Mouse (Mus musculus) neural tube, embryonic 14.5 days (tissue): ENCODE measurements around the gene Nap1l4. TPM values are rescaled to one million over a fixed set of nuclear protein-coding genes. Genes with fewer than 3 reads are reported as not detected.

Experiments used
- ATAC-seq: fragments of 200-750 bp; cut with Nextera tagmentation; 2 replicates; pipeline ENCODE4 v1.8.0; 2017; ENCODE audit warnings: low read depth, mild to moderate bottlenecking, moderate TSS enrichment, moderate library complexity
- H3K27ac ChIP-seq: fragments of 300-500 bp; sonication (generic); 2 replicates; pipeline ENCODE4 v1.5.1; 2014; ENCODE audit warnings: low read depth, mild to moderate bottlenecking, control low read depth, low read length, moderate library complexity, mixed read lengths
- H3K27me3 ChIP-seq: fragments of 300-500 bp; sonication (generic); 2 replicates; pipeline ENCODE4 v1.6.1; 2014; ENCODE audit warnings: low read length; ENCODE audit not compliant: control insufficient read depth, insufficient read depth
- H3K36me3 ChIP-seq: fragments of 300-500 bp; sonication (generic); 2 replicates; pipeline ENCODE4 v1.6.1; 2014; ENCODE audit warnings: low read length, mixed read lengths; ENCODE audit not compliant: control insufficient read depth, insufficient read depth
- H3K4me1 ChIP-seq: fragments of 300-500 bp; sonication (generic); 2 replicates; pipeline ENCODE4 v1.6.1; 2014; ENCODE audit warnings: low read length; ENCODE audit not compliant: control insufficient read depth, insufficient read depth
- H3K4me2 ChIP-seq: fragments of 300-500 bp; sonication (generic); 2 replicates; pipeline ENCODE4 v1.6.1; 2014; ENCODE audit warnings: mild to moderate bottlenecking, low read depth, low read length, control low read depth
- H3K4me3 ChIP-seq: fragments of 300-500 bp; sonication (generic); 2 replicates; pipeline ENCODE4 v1.5.1; 2014; ENCODE audit warnings: low read depth, low read length, control low read depth, mixed read lengths
- H3K9ac ChIP-seq: fragments of 300-500 bp; sonication (generic); replicated peaks from 2 replicates; pipeline ENCODE4 v1.6.1; 2014; ENCODE audit warnings: low read depth, mild to moderate bottlenecking, control low read depth, low read length, mixed read lengths
- H3K9me3 ChIP-seq: fragments of 300-500 bp; sonication (generic); 2 replicates; pipeline ENCODE4 v1.6.1; 2016; ENCODE audit warnings: low read length; ENCODE audit not compliant: control insufficient read depth
- WGBS: fragments of 180-500 bp; shearing (Covaris S2); extraction: QIAGEN DNeasy Blood & Tissue Kit; methylation state at CpG from one replicate; pipeline ENCODE4 v1.1.7; 2014; 5-methylcytosine and 5-hydroxymethylcytosine counted together
- polyA plus RNA-seq: library from polyadenylated mRNA; unstranded; fragments of >200 nt; fragmentation: Nextera tagmentation; extraction: Ambion mirVana; gene quantifications from 2 replicates; pipeline ENCODE4 v1.2.1, GENCODE M21; 2014

Nap1l4 gene
- polyA plus RNA-seq, 1 experiment from 2014 or later = 154 TPM

DNA sequence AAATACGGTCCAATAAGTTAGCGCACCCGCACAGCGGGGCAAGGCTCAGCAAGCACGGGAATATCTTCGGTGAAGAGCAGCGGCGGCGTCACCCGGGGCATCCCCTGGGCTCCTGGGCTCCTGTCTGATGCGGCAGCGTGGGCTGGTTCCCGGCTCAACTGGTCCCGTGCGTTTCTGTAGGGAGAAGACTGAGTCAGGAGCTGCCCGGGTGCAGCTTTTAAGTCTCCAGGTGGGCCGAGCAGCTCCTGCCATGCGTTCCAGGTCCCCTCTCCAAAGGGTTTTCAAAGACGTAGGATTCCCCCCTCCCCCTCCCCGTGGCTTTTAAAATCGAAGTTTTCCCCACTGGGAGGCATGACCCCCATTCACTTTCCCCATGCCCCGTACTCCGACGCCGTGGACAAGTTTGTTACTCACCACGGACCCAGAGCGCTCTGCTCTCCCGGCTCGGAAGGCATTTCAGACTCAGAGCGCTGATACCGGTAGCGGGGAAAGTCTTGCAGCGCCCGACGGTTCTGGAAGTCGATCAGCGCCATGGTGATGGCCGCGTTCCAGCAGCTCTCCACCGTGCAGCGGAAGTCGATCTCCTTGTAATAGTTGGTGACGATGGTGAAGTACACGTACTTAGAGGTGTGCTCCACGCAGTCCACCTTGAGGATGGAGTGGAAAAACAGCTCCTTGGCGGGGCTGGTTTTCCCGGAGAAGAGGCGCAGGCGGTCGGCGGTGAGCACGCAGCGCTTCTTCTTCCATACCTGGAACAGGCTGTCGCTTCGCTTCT, 47.1 kb downstream of the Nap1l4 start:
- WGBS = 4% methylated on average over 55 of the region's 55 CpGs
- Histone ChIP-seq H3K4me2 (peak overlapping the region; percentile 65), H3K4me3 (peak overlapping the region; percentile 27), H3K9ac (no peak overlapping the region), H3K4me1 (peaks cover 12% of the 10 kb centered on the region), H3K27me3 (peaks cover 35% of the 10 kb centered on the region), H3K36me3 (no peaks in the 10 kb centered on the region), H3K27ac (no peak overlapping the region), H3K9me3 (no peaks in the 10 kb centered on the region)
- no peak for ATAC-seq

DNA sequence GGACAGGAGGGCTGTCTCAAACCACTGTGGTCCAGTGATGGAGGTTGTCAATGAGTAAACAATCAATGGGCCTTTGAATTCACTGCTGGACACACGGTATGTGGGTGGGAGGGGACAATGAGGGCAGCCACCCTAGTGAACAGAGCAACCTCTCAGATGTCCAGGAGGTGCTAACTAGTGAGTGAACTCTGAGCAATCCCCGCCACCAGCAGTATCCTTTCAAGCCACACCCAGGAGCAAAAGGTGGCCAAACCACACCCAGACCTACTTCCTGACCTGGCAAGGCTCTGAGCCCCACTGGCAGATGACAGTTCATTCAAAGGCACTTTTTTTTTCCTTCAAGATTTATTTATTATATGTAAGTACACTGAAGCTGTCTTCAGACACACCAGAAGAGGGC, 48.0 kb downstream of the Nap1l4 start:
- Histone ChIP-seq H3K9me3 (no peaks in the 10 kb centered on the region), H3K27ac (no peak overlapping the region), H3K27me3 (peaks cover 35% of the 10 kb centered on the region), H3K9ac (no peak overlapping the region), H3K36me3 (no peaks in the 10 kb centered on the region), H3K4me1 (peaks cover 12% of the 10 kb centered on the region), H3K4me3 (no peak overlapping the region), H3K4me2 (no peak overlapping the region)
- ATAC-seq = no peak
- 44% methylated on average over 2 of the region's 2 CpGs for WGBS

DNA sequence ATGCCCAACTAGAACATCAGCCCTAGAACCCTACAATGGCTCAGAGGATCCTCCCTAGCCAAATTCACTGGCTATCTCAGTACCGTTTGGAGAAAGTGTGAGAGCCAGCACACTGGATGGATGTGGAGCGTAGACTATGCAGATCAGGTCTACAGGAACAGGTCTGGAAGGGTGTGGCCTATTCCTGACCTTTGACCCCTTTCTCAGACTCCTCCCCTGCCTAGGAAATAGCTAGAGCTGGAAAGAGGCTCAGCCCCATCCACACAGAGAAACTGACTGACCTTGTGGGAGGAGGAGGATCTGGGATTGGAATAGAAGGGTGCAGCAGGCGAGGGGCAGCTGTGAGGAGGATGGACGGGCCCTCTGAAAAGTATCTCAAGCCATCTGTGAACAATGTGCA, 50.3 kb downstream of the Nap1l4 start:
- Histone ChIP-seq H3K4me2 (no peak overlapping the region), H3K9ac (no peak overlapping the region), H3K27me3 (peaks cover 25% of the 10 kb centered on the region), H3K4me1 (peaks cover 12% of the 10 kb centered on the region), H3K27ac (no peak overlapping the region), H3K36me3 (no peaks in the 10 kb centered on the region), H3K4me3 (no peak overlapping the region), H3K9me3 (no peaks in the 10 kb centered on the region)
- no peak for ATAC-seq
- WGBS = 90% methylated on average over 4 of the region's 4 CpGs

DNA sequence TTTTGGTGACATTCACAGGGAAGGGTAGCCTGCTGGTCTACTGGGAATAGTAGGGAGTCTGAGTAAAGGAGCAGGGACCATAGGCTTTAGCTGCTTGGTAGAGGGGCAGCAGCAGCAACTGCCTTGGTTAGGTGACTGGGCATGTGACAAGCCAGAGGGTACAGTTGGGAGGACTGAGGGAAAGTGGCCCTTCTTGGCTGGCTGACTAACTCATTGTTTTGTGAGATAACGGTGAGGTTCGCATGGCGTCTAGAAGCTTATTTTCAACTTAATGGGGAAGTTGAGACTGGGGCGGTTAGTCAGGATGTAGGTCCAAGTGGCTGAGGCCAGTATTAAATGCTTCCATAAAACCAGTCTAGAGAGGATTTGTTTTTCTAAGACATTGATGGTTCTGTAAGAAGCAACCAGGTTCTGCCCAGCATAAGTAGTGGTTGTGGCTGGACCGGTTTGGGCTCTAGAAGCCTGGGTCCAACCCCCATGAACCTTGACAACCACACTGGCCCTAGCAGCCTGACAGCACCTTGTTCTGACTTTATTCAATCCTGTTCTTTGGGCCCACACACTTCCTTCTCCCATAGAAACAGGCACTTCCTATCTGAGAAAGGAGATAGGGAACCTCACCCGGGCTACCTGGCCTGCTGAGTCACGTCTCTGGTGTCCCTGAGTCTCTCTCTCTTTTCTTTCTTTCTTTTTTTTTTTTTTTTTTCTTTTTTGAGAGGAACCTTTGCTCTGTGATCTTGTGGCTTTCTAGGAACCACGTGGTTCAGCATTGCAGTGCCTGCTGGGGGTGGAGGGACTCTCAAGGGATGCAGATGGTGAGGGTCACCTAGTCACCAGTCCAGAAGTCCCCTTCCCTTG, 53.6 kb downstream of the Nap1l4 start:
- Histone ChIP-seq H3K4me1 (no peaks in the 10 kb centered on the region), H3K36me3 (no peaks in the 10 kb centered on the region), H3K4me3 (no peak overlapping the region), H3K9ac (no peak overlapping the region), H3K27me3 (peaks cover 1% of the 10 kb centered on the region), H3K27ac (no peak overlapping the region), H3K4me2 (no peak overlapping the region), H3K9me3 (no peaks in the 10 kb centered on the region)
- 83% methylated on average over 8 of the region's 8 CpGs for WGBS
- ATAC-seq = no peak

DNA sequence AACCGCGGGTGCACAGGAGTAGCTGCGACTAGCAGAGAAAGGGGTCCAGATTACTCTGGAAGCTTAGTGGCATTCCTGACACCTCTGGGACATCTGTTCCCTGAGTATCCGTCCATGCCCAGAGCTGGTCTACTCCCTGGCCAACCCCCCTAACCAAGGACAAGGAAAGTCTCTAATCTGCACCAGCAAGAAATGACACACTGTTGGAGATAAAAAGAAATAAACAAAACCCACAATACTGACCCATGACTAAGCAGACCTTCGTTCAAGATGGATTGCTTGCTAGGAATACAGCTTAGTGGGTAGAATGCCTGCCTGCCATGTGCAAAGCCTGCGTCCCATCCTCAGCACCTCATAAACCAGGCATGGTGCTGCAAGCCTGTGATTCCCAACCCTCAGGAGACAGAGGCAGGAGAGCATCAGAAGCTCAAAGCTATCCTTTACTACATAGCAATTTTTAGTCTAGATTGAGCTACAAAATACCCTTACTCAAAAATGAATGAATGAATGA, 55.2 kb downstream of the Nap1l4 start:
- no peaks in the 10 kb centered on the region for H3K9me3 ChIP-seq
- no peak for ATAC-seq
- 83% methylated on average over 6 of the region's 6 CpGs for WGBS
- H3K9ac ChIP-seq = no peak overlapping the region
- H3K4me1 ChIP-seq = no peaks in the 10 kb centered on the region
- no peak overlapping the region for H3K4me2 ChIP-seq
- H3K27ac ChIP-seq = no peak overlapping the region
- no peaks in the 10 kb centered on the region for H3K27me3 ChIP-seq
- H3K36me3 ChIP-seq = no peaks in the 10 kb centered on the region
- no peak overlapping the region for H3K4me3 ChIP-seq

DNA sequence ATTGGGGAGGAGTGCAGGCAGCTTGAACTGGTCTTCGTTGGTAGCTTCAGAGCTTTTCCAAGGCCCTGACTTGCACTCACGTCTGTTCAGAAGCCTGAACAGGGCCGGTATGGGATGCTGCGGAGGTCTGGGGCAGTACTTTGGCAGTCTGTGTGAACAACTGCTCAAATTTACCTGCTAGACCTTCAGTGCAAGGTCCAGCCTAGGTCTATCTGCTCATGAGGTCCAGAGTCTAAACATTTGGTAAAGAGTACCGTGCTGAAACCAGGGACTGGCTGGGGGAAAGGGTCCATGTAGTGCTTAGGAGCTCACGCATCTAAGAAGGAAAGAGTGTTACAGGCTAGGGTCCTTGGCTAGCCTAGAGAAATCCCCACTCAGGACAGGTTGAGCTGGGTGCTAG, 59.2 kb downstream of the Nap1l4 start:
- WGBS = 85% methylated on average over 6 of the region's 6 CpGs
- H3K27ac ChIP-seq = no peak overlapping the region
- no peaks in the 10 kb centered on the region for H3K27me3 ChIP-seq
- H3K4me2 ChIP-seq = no peak overlapping the region
- H3K9ac ChIP-seq = no peak overlapping the region
- ATAC-seq = no peak
- H3K4me1 ChIP-seq = no peaks in the 10 kb centered on the region
- H3K4me3 ChIP-seq = no peak overlapping the region
- no peaks in the 10 kb centered on the region for H3K9me3 ChIP-seq
- H3K36me3 ChIP-seq = no peaks in the 10 kb centered on the region

DNA sequence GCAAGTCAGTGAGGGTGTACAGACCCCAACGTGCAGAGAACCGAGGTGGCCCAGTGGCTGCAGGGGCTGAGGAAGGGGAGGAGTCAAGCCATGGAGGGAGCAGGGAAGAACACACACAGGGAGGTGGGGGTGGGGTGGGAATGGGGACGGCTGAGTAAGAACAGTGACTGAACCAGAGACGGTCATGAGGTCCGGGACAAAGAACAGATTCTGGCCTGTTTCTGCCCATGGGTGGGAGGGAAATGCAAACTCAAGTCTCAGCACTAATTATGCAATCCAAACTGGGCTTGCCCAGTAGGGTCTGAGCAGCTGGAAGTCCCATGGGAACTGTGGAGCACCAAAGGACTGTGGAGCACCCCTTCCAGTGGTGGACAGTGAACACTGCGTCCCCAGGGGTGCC, 66.4 kb downstream of the Nap1l4 start:
- no peak overlapping the region for H3K27ac ChIP-seq
- no peak for ATAC-seq
- 13% methylated on average over 6 of the region's 6 CpGs for whole genome bisulfite sequencing
- H3K9ac ChIP-seq = no peak overlapping the region
- no peaks in the 10 kb centered on the region for H3K36me3 ChIP-seq
- no peak overlapping the region for H3K4me2 ChIP-seq
- no peaks in the 10 kb centered on the region for H3K4me1 ChIP-seq
- H3K9me3 ChIP-seq = no peaks in the 10 kb centered on the region
- no peaks in the 10 kb centered on the region for H3K27me3 ChIP-seq
- no peak overlapping the region for H3K4me3 ChIP-seq

DNA sequence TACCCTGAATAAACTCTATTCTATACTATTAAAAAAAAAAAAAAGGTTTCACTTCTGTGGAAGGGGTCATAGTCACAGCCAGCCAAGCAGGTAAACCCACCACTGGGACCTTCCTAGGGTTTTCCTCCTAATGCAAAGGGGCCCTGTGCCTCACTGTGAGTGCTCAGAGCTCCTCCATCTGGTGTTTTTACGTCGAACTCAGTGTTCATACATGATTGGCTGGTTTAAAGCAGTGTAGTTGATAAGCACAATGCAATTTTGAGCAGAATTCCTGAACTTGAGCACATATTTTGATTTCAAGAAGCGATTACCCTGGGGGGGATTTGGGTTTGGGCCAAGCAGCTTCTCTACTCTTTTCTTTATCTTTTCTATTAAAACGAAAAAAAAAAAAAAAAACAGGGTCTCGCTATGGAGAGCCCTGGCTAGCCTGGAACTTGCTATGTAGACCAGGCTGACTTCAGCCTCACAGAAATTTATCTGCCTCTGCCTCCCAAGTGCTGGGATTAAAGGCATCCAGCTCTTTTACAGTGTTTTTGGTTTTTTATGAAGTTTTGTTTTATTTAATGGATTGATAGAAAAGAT, 67.0 kb downstream of the Nap1l4 start:
- Histone ChIP-seq H3K36me3 (no peaks in the 10 kb centered on the region), H3K27ac (no peak overlapping the region), H3K4me2 (no peak overlapping the region), H3K9me3 (no peaks in the 10 kb centered on the region), H3K9ac (no peak overlapping the region), H3K4me1 (no peaks in the 10 kb centered on the region), H3K4me3 (no peak overlapping the region), H3K27me3 (no peaks in the 10 kb centered on the region)
- WGBS = 54% methylated on average over 5 of the region's 5 CpGs
- ATAC-seq = no peak

DNA sequence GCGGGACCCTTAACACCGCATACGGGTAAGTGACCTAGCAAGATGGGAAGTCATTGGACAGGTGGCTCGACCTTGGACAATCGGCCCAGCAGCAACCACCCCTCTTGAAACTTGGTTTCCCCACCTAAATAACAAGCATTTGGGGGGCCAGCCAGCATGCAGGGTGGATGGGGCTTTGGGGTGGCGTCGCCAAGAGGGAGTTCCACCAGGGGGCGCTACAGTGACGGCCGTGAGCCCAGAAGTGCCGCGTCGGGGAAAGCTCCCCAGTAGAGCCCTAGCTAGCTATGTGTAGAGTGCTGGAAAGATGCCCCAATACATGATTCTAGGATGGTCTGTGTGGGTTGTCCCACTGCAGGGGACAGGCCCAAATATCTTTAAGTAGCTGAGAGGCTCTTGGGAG, 68.4 kb downstream of the Nap1l4 start:
- H3K4me3 ChIP-seq = no peak overlapping the region
- 30% methylated on average over 13 of the region's 13 CpGs for WGBS
- no peak for ATAC-seq

More for the DNA sequence above, 68.4 kb downstream of the Nap1l4 start:
- Histone ChIP-seq H3K36me3 (no peaks in the 10 kb centered on the region), H3K4me1 (no peaks in the 10 kb centered on the region), H3K27me3 (no peaks in the 10 kb centered on the region), H3K27ac (no peak overlapping the region), H3K4me2 (no peak overlapping the region), H3K9me3 (no peaks in the 10 kb centered on the region), H3K9ac (no peak overlapping the region)
